Mouse (Mus musculus) liver, postnatal 0 days (tissue): ENCODE measurements around the gene Camk1.

ENCODE experiments used
- CTCF ChIP-seq: sonication (generic); IDR thresholded peaks from 2 replicates; pipeline ENCODE4 v1.5.1; 2016; ENCODE audit warnings: antibody characterized with exemption, low read depth
- EP300 ChIP-seq: IDR thresholded peaks from 2 replicates; pipeline ENCODE4 v1.6.1; 2016; ENCODE audit warnings: antibody characterized with exemption, low read depth, mild to moderate bottlenecking

GRCm38 (mm10) chr6:113351161-113351560 lies 7.4 kb upstream of the Camk1 start:
- TF ChIP-seq CTCF (no peak), EP300 (no peak)
